In the genomic region with DNA sequence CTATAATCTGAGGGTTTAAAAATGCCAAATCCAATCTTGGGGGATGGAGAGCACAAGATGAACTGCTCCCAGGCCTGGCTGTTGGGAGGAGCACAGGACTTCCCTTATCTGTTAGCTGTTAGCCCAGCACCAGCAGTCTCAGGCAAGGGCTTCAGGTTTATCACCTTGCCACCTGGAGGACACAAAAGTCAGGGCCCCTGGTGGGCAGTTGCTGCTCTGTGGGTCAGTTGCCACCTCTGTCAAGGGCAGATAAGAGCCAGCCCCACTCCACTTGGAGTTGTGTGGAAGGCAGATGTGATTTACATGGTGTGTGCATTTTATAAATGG, we compare ENCODE assay signal across 10 mouse cellular contexts.
DNase-seq lines count a peak whose midpoint lies in the region; ATAC-seq and TF ChIP-seq lines count a peak whose summit lies in the region.
"Had no signal": no experiment of that assay in that cellular context is flagged by ENCODE, and none has a peak within 500 bp of the region (broad histone marks: within the 10 kb centered on the region; RNA-seq: fewer than 3 reads in every experiment).

No protein-coding gene starts in this region.

- 0 out of 2 replicates have a peak overlapping the region, but pooled peaks have one; percentile 12 for H3K27ac ChIP-seq in kidney, embryonic 16.5 days (ENCODE audit: low read length)
- H3K27ac ChIP-seq in forebrain, embryonic 16.5 days (ENCODE audit: low read length): peak overlapping the region; percentile 49
- peak overlapping the region; percentile 56; the same call in 1 of the 2 replicates for H3K27ac ChIP-seq in limb, embryonic 14.5 days (replicated peaks; ENCODE audit: low read depth, low read length)
- H3K27ac ChIP-seq in olfactory bulb, adult 2 months (ENCODE audit: insufficient read depth, low read depth, low read length): peak overlapping the region; percentile 57; the same call in 1 of the 2 replicates

- ATAC-seq in kidney, embryonic 16.5 days (ENCODE audit: low FRiP score, low TSS enrichment): no peak; the same call in 1 of the 2 replicates
- ATAC-seq in forebrain, embryonic 16.5 days: peak; percentile 26
- ATAC-seq in limb, embryonic 14.5 days (ENCODE audit: low FRiP score, low read depth): no peak; the same call in 1 of the 2 replicates
- ATAC-seq: liver, postnatal 0 days had no signal

- no peaks in the 10 kb centered on the region for H3K9me3 ChIP-seq in kidney, embryonic 16.5 days (ENCODE audit: low read length)
- H3K9me3 ChIP-seq in forebrain, embryonic 16.5 days (ENCODE audit: control insufficient read depth, low read length): no peaks in the 10 kb centered on the region
- H3K9me3 ChIP-seq in limb, embryonic 14.5 days (ENCODE audit: control insufficient read depth, low read length): no peaks in the 10 kb centered on the region

- no peak for TF ChIP-seq POLR2A in limb, embryonic 14.5 days (IDR thresholded peaks at IDR 0.05; ENCODE audit: borderline replicate concordance, extremely low read depth, insufficient read depth, insufficient read length)
- TF ChIP-seq POLR2A in olfactory bulb, adult 2 months (IDR thresholded peaks at IDR 0.05; ENCODE audit: insufficient read depth, low read depth, low read length): no peak

- no peak for TF ChIP-seq CTCF in olfactory bulb, adult 2 months (IDR thresholded peaks at IDR 0.05; ENCODE audit: insufficient read depth, low read depth, low read length)

- H3K36me3 ChIP-seq in kidney, embryonic 16.5 days (ENCODE audit: insufficient read depth, low read length): no peaks in the 10 kb centered on the region
- no peaks in the 10 kb centered on the region for H3K36me3 ChIP-seq in forebrain, embryonic 16.5 days (ENCODE audit: control insufficient read depth, insufficient read depth)
- no peaks in the 10 kb centered on the region for H3K36me3 ChIP-seq in limb, embryonic 14.5 days (ENCODE audit: control insufficient read depth, insufficient read depth, low read length)

- no peak overlapping the region for H3K9ac ChIP-seq in kidney, embryonic 16.5 days (replicated peaks; ENCODE audit: low read length)
- peak overlapping the region; percentile 16 for H3K9ac ChIP-seq in forebrain, embryonic 16.5 days (replicated peaks; ENCODE audit: low read depth, low read length)
- H3K9ac ChIP-seq in limb, embryonic 14.5 days (ENCODE audit: low read depth, low read length, severe bottlenecking): peak overlapping the region; percentile 4; the same call in 1 of the 2 replicates
- H3K9ac ChIP-seq: liver, postnatal 0 days had no signal

- peaks cover 11% of the 10 kb centered on the region; the same call in 1 of the 2 replicates for H3K4me1 ChIP-seq in kidney, embryonic 16.5 days (ENCODE audit: insufficient read depth, low read length)
- H3K4me1 ChIP-seq in forebrain, embryonic 16.5 days (replicated peaks; ENCODE audit: control insufficient read depth, insufficient read depth, low read length): peaks cover 23% of the 10 kb centered on the region
- H3K4me1 ChIP-seq in limb, embryonic 14.5 days (ENCODE audit: control insufficient read depth, insufficient read depth, low read length): peaks cover 22% of the 10 kb centered on the region
- H3K4me1 ChIP-seq in olfactory bulb, adult 2 months (ENCODE audit: control insufficient read depth, insufficient read depth, low read length): peaks cover 20% of the 10 kb centered on the region

- H3K4me3 ChIP-seq in kidney, embryonic 16.5 days (ENCODE audit: low read length): no peak overlapping the region
- no peak overlapping the region for H3K4me3 ChIP-seq in forebrain, embryonic 16.5 days (replicated peaks; ENCODE audit: low read length)
- H3K4me3 ChIP-seq in limb, embryonic 14.5 days (replicated peaks; ENCODE audit: low read length): no peak overlapping the region
- H3K4me3 ChIP-seq in olfactory bulb, adult 2 months (ENCODE audit: insufficient read depth, low read depth, low read length): no peak overlapping the region
- H3K4me3 ChIP-seq: erythroblast, embryonic 14.5 days had no signal

- no peak for DNase-seq in kidney, postnatal 25 days
- no peak for DNase-seq in limb, embryonic 14.5 days (ENCODE audit: low spot score)
- DNase-seq in cerebellum, postnatal 10 days: no peak
- no peak for DNase-seq in thymus, postnatal 14 days
- DNase-seq: spleen, adult 18-20 months had no signal

- H3K27me3 ChIP-seq in kidney, embryonic 16.5 days (ENCODE audit: insufficient read depth, low read length): no peaks in the 10 kb centered on the region
- no peaks in the 10 kb centered on the region for H3K27me3 ChIP-seq in forebrain, embryonic 16.5 days (replicated peaks; ENCODE audit: control insufficient read depth, insufficient read depth, low read length)
- H3K27me3 ChIP-seq in limb, embryonic 14.5 days (ENCODE audit: control insufficient read depth, insufficient read depth, low read length): no peaks in the 10 kb centered on the region

- H3K4me2 ChIP-seq in kidney, embryonic 16.5 days (replicated peaks; ENCODE audit: low read depth, low read length): no peak overlapping the region
- peak overlapping the region; percentile 35 for H3K4me2 ChIP-seq in forebrain, embryonic 16.5 days (ENCODE audit: low read length)
- H3K4me2 ChIP-seq in limb, embryonic 14.5 days (replicated peaks; ENCODE audit: low read depth, low read length, severe bottlenecking): peak overlapping the region; percentile 35
